Mouse (Mus musculus): ENCODE results near the gene Polr2c. TPM values are rescaled to one million over a fixed set of nuclear protein-coding genes. Genes with fewer than 3 reads are reported as not detected.
A peak's percentile ranks its signal among the peaks of the same experiment; 100 is the strongest.

Gene Polr2c
- polyA plus RNA-seq (2015; fragmentation: Nextera tagmentation; extraction: Ambion mirVana) = 111 and 112 TPM in 2 replicates

DNA sequence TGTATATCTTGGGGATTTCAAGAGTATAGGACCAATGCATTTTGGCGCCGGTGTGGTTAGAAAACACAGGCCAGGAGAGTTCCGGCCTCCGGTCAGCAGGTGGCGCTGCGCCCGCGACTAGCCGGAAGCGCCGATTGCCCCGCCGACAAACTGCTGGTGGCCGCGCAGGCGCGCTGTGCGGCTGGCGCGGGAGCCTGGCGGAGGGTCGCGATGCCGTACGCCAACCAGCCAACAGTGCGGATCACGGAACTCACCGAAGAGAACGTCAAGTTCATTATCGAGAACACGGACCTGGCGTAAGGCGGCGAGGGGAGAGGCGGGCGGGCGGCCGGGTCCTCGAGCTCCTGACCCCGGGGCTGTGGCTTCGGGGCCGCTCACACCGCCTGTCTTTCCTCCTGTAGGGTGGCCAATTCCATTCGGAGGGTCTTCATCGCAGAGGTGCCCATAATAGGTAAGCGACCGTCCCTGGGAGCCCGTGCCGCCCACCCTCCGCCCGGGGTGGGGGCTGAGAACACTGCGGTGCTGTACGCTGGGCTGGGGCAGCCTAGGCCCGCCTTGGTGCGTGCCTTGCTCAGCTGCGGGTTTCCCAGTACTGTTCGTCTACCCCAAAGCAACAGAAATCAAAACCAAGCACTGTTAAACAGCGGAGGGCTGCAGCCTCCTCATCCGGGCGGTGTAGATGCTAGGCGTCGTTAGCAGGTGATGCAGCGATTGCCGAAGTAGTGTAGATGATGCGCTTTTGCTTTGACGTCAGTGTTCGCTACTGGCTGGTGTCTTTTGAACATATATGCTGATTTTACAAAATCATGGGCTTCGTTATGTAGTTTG is at the start of gene Polr2c:
Polr2c (plus strand) TSS at position 105 of the 828 bp plus-strand sequence.
- WGBS = under 1% methylated on average over 68 of the region's 68 CpGs
- peak within 1 kb of the TSS; percentile 94 for H3K4me2 ChIP-seq (ENCODE audit: low read length)

GRCm38 (mm10) chr8:94807506-94807905 is 49.7 kb upstream of the Polr2c start:
- ATAC-seq = no peak
- Histone ChIP-seq H3K27ac (ENCODE audit: low read length) (no peak overlapping the region), H3K9me3 (replicated peaks; ENCODE audit: control insufficient read depth, low read length, poor library complexity, severe bottlenecking) (no peaks in the 10 kb centered on the region), H3K27me3 (ENCODE audit: control insufficient read depth, insufficient read depth, low read depth, low read length) (no peaks in the 10 kb centered on the region), H3K36me3 (ENCODE audit: control insufficient read depth, insufficient read depth, low read length) (no peaks in the 10 kb centered on the region), H3K4me3 (ENCODE audit: low read depth, low read length) (no peak overlapping the region), H3K4me1 (ENCODE audit: control insufficient read depth, insufficient read depth, low read length) (peaks cover 4% of the 10 kb centered on the region), H3K9ac (ENCODE audit: low read depth, low read length) (no peak overlapping the region), H3K4me2 (ENCODE audit: low read length) (no peak overlapping the region)
- 51% methylated on average over 7 of the region's 7 CpGs for whole genome bisulfite sequencing

More for the DNA sequence above, at the start of gene Polr2c:
- Histone ChIP-seq H3K4me3 (ENCODE audit: low read depth, low read length) (peak within 1 kb of the TSS; percentile 95), H3K9ac (ENCODE audit: low read depth, low read length) (peak within 1 kb of the TSS; percentile 94), H3K36me3 (ENCODE audit: control insufficient read depth, insufficient read depth, low read length) (peaks cover 18% of the 10 kb centered on the region), H3K27me3 (ENCODE audit: control insufficient read depth, insufficient read depth, low read depth, low read length) (no peaks in the 10 kb centered on the region), H3K27ac (ENCODE audit: low read length) (peak within 1 kb of the TSS; percentile 79), H3K9me3 (replicated peaks; ENCODE audit: control insufficient read depth, low read length, poor library complexity, severe bottlenecking) (no peaks in the 10 kb centered on the region), H3K4me1 (ENCODE audit: control insufficient read depth, insufficient read depth, low read length) (peaks cover 18% of the 10 kb centered on the region)
- ATAC-seq = peak; percentile 85

DNA sequence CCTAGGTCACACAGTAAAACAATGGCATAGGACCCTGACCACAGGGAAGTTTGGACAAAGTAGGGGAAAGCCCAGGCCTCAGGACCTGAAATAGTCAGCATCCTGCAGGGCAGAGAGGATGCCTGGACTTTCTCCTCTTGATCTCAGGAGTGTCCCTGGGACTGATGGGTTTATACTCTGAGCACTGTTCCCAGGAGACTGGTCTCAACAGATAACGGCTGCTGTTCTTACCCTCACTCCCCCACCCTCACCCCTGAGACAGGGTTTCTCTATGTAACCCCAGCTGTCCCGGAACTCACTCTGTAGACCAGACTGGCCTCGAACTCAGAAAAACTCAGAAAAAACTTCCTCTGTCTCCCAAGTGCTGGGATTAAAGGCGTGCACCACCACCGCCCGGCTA is 48.9 kb upstream of the Polr2c start:
- Histone ChIP-seq H3K4me3 (ENCODE audit: low read depth, low read length) (no peak overlapping the region), H3K36me3 (ENCODE audit: control insufficient read depth, insufficient read depth, low read length) (no peaks in the 10 kb centered on the region), H3K27me3 (ENCODE audit: control insufficient read depth, insufficient read depth, low read depth, low read length) (no peaks in the 10 kb centered on the region), H3K9me3 (replicated peaks; ENCODE audit: control insufficient read depth, low read length, poor library complexity, severe bottlenecking) (no peaks in the 10 kb centered on the region), H3K4me1 (ENCODE audit: control insufficient read depth, insufficient read depth, low read length) (peaks cover 8% of the 10 kb centered on the region), H3K9ac (ENCODE audit: low read depth, low read length) (no peak overlapping the region), H3K4me2 (ENCODE audit: low read length) (no peak overlapping the region), H3K27ac (ENCODE audit: low read length) (no peak overlapping the region)
- ATAC-seq = no peak
- 86% methylated on average over 6 of the region's 6 CpGs for whole genome bisulfite sequencing

DNA sequence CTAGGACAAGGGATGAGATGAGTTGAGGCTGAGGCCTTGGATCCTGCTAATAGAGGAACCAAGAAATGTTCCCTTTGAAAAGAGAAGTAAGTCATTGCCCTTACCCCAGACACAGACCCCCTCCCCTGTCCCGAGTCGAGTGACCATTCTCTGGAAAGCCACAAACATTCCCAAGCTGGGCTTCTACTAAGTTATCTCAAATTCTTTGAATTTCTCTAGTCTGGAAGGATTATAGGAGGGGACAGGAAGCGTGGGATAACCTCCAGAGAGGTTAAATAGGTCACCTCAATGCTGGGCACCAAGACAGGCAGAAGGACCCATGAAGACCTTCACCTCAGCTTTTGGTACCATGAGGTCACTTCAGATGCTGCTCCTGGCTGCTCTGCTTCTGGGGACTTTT is 47.1 kb upstream of the Polr2c start, which contains the start of gene Ccl17:
Ccl17 (plus strand) TSS at position 301 of the 400 bp plus-strand sequence.
- Histone ChIP-seq H3K36me3 (ENCODE audit: control insufficient read depth, insufficient read depth, low read length) (no peaks in the 10 kb centered on the region), H3K27ac (ENCODE audit: low read length) (no peak within 1 kb of the TSS), H3K9me3 (replicated peaks; ENCODE audit: control insufficient read depth, low read length, poor library complexity, severe bottlenecking) (no peaks in the 10 kb centered on the region), H3K4me1 (ENCODE audit: control insufficient read depth, insufficient read depth, low read length) (peaks cover 8% of the 10 kb centered on the region), H3K9ac (ENCODE audit: low read depth, low read length) (no peak within 1 kb of the TSS), H3K4me3 (ENCODE audit: low read depth, low read length) (no peak within 1 kb of the TSS), H3K27me3 (ENCODE audit: control insufficient read depth, insufficient read depth, low read depth, low read length) (no peaks in the 10 kb centered on the region), H3K4me2 (ENCODE audit: low read length) (no peak within 1 kb of the TSS)
- WGBS = 68% methylated on average over 3 of the region's 3 CpGs
- ATAC-seq = no peak

DNA sequence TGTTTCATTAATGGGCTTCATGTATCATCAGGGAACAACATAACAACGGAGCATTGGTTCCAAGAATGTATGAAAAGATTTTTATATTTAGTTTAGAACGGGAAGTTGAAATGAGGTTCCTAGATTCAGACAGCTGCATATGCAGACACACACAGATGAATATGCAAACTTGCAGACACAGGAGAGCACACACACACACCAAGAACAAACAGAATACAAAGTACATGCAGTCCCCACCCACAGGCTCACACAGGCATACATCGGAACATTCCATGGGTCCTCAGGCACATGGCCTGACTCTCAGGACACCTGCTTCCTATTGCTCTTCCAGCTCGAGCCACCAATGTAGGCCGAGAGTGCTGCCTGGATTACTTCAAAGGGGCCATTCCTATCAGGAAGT is 46.4 kb upstream of the Polr2c start:
- Histone ChIP-seq H3K27ac (ENCODE audit: low read length) (no peak overlapping the region), H3K4me1 (ENCODE audit: control insufficient read depth, insufficient read depth, low read length) (peaks cover 8% of the 10 kb centered on the region), H3K9me3 (replicated peaks; ENCODE audit: control insufficient read depth, low read length, poor library complexity, severe bottlenecking) (no peaks in the 10 kb centered on the region), H3K27me3 (ENCODE audit: control insufficient read depth, insufficient read depth, low read depth, low read length) (no peaks in the 10 kb centered on the region), H3K9ac (ENCODE audit: low read depth, low read length) (no peak overlapping the region), H3K4me3 (ENCODE audit: low read depth, low read length) (no peak overlapping the region), H3K4me2 (ENCODE audit: low read length) (no peak overlapping the region), H3K36me3 (ENCODE audit: control insufficient read depth, insufficient read depth, low read length) (no peaks in the 10 kb centered on the region)
- no peak for ATAC-seq
- 86% methylated on average over 5 of the region's 5 CpGs for WGBS

- Histone ChIP-seq H3K4me1 (ENCODE audit: control insufficient read depth, insufficient read depth, low read length) (peaks cover 8% of the 10 kb centered on the region), H3K4me2 (ENCODE audit: low read length) (no peak overlapping the region), H3K27ac (ENCODE audit: low read length) (no peak overlapping the region), H3K27me3 (ENCODE audit: control insufficient read depth, insufficient read depth, low read depth, low read length) (no peaks in the 10 kb centered on the region), H3K36me3 (ENCODE audit: control insufficient read depth, insufficient read depth, low read length) (no peaks in the 10 kb centered on the region), H3K4me3 (ENCODE audit: low read depth, low read length) (no peak overlapping the region), H3K9ac (ENCODE audit: low read depth, low read length) (no peak overlapping the region; the same call in 1 of the 2 replicates), H3K9me3 (replicated peaks; ENCODE audit: control insufficient read depth, low read length, poor library complexity, severe bottlenecking) (no peaks in the 10 kb centered on the region)
- 80% methylated on average over 6 of the region's 6 CpGs for WGBS
- no peak for ATAC-seq
Measured at GRCm38 (mm10) chr8:94811654-94812053, 45.6 kb upstream of the Polr2c start.

DNA sequence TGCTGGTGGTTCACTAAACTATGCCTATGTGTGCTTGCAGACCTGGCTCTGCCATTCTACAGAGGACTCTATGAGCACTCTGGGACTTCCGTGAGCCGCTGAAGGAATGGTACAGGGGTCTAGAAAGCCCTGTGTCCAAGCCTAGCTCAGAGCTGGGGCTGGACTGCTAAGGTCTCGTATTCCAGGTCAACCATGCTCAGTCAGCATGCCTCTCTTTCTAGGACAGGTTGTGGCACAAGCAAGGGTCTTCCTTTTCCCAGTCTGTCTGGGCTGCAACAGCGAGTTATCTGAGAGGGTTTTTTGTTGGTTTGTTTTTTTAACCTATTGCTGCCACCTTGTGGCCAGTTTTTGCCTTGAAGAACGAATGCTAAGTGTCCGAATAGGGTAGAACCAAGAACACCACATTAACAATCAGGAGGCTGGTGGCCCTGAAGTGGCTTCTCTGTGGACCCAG is 44.6 kb upstream of the Polr2c start:
- no peaks in the 10 kb centered on the region for H3K27me3 ChIP-seq (ENCODE audit: control insufficient read depth, insufficient read depth, low read depth, low read length)
- H3K36me3 ChIP-seq (ENCODE audit: control insufficient read depth, insufficient read depth, low read length) = no peaks in the 10 kb centered on the region
- no peaks in the 10 kb centered on the region for H3K9me3 ChIP-seq (replicated peaks; ENCODE audit: control insufficient read depth, low read length, poor library complexity, severe bottlenecking)
- 24% methylated on average over 6 of the region's 6 CpGs for WGBS
- peak overlapping the region; percentile 77 for H3K27ac ChIP-seq (ENCODE audit: low read length)
- H3K4me1 ChIP-seq (ENCODE audit: control insufficient read depth, insufficient read depth, low read length) = peaks cover 8% of the 10 kb centered on the region
- peak overlapping the region; percentile 44 for H3K4me2 ChIP-seq (ENCODE audit: low read length)
- peak overlapping the region; percentile 63 for H3K9ac ChIP-seq (ENCODE audit: low read depth, low read length)
- ATAC-seq = peak; percentile 87
- peak overlapping the region; percentile 21 for H3K4me3 ChIP-seq (ENCODE audit: low read depth, low read length)

DNA sequence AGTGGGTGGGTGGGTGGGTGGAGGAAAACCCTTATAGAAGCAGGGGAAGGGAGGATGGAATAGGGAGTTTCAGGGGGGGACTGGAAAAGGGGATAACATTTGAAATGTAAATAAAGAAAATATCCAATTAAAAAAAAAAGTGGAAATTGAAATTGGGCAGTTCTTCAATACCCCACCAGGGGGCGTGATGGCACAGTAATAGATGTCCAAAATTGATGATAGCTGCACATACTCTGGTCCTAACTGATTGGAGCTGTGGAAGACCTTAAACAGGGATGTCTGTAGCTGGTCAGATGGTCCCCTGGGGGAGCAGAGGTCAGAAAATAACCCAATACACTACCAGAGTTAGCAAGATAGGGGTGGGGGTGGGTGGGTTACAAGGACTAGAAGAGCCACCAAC is 42.7 kb upstream of the Polr2c start:
- ATAC-seq = no peak
- no peaks in the 10 kb centered on the region for H3K9me3 ChIP-seq (replicated peaks; ENCODE audit: control insufficient read depth, low read length, poor library complexity, severe bottlenecking)
- no peaks in the 10 kb centered on the region for H3K36me3 ChIP-seq (ENCODE audit: control insufficient read depth, insufficient read depth, low read length)
- no peak overlapping the region for H3K4me2 ChIP-seq (ENCODE audit: low read length)
- WGBS = 0% methylated on average over 1 of the region's 1 CpGs
- H3K4me1 ChIP-seq (ENCODE audit: control insufficient read depth, insufficient read depth, low read length) = peaks cover 8% of the 10 kb centered on the region
- H3K4me3 ChIP-seq (ENCODE audit: low read depth, low read length) = no peak overlapping the region
- no peak overlapping the region for H3K9ac ChIP-seq (ENCODE audit: low read depth, low read length)
- no peak overlapping the region for H3K27ac ChIP-seq (ENCODE audit: low read length)
- H3K27me3 ChIP-seq (ENCODE audit: control insufficient read depth, insufficient read depth, low read depth, low read length) = no peaks in the 10 kb centered on the region

DNA sequence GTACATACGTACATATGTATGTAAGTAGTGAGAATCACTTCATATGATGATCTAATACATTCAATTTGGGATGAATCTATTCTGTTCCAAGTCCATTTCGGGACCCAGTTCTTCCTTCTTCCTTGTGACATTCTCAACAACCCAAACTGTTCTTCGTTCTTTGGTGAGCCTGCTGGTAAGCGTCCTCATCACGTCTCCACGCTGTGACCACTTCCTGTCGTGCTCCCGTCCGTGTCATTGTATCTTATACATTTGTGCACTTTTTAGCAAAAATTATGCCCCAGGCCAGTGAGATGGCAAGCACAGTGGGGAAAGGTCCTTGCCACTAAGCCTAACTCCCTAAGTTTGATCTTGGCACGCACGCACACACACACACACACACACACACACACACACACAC is 39.3 kb upstream of the Polr2c start:
- H3K4me1 ChIP-seq (ENCODE audit: control insufficient read depth, insufficient read depth, low read length) = peaks cover 2% of the 10 kb centered on the region; the same call in 1 of the 2 replicates
- H3K4me3 ChIP-seq (ENCODE audit: low read depth, low read length) = no peak overlapping the region
- peaks cover 5% of the 10 kb centered on the region for H3K36me3 ChIP-seq (ENCODE audit: control insufficient read depth, insufficient read depth, low read length)
- H3K27ac ChIP-seq (ENCODE audit: low read length) = no peak overlapping the region
- no peak overlapping the region for H3K9ac ChIP-seq (ENCODE audit: low read depth, low read length)
- H3K9me3 ChIP-seq (replicated peaks; ENCODE audit: control insufficient read depth, low read length, poor library complexity, severe bottlenecking) = no peaks in the 10 kb centered on the region
- H3K4me2 ChIP-seq (ENCODE audit: low read length) = no peak overlapping the region
- no peaks in the 10 kb centered on the region for H3K27me3 ChIP-seq (ENCODE audit: control insufficient read depth, insufficient read depth, low read depth, low read length)
- 92% methylated on average over 11 of the region's 11 CpGs for WGBS
- no peak for ATAC-seq
